Mouse (Mus musculus): Measurements from ENCODE around the gene Acad11.

GRCm38 (mm10) chr9:104164194-104164593 is 101.0 kb downstream of the Acad11 start:
- TF ChIP-seq POLR2A (IDR thresholded peaks at IDR 0.05; ENCODE audit: borderline replicate concordance, control insufficient read depth, low read depth, low read length), result no peak
- TF ChIP-seq CTCF (IDR thresholded peaks at IDR 0.05; ENCODE audit: control insufficient read depth, insufficient read depth, low read length), result no peak

Data from bone marrow, adult 2 months (tissue).